Mouse (Mus musculus): ENCODE measurements around the gene Cpxm2. TPM values are rescaled to one million over a fixed set of nuclear protein-coding genes. Genes with fewer than 3 reads are reported as not detected.

Gene Cpxm2
- 0.79 and 2.4 TPM in 2 replicates for polyA plus RNA-seq (2014; fragmentation: Nextera tagmentation; extraction: Ambion mirVana)

DNA sequence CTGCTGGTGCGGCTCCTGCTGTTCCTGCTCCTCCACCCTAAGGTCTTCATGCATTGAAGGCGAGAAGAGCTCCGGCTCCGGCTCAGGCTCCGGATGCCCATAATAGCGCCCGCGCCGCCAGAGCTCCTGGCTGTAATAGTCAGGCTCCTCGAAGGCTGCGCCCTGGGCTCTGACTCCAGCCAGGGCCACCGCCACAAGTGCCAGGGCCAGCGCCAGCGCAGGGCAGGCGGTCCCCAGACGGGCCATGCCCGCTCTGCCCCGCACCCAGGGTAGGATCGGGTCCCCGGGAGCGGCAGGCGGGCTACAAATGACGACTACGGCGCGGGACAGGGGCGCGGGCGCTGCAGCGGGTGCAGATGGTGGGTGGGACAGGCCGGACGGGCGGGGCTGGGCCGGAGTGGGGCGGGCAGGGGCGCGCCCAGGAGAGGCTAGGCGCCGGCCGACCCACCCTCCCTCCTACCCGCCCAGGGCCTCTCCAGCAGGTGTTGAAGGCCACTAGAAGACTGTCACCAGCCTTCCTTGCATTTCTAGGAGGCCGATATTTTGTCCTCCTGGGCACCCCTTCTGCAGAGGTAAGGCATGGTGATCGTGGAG, at the start of gene Cpxm2:
Gene Cpxm2 (minus strand): TSS at position 372 of the 594 bp plus-strand sequence.
- Histone ChIP-seq H3K36me3 (ENCODE audit: control insufficient read depth, insufficient read depth, low read length) (no peaks in the 10 kb centered on the region), H3K9me3 (ENCODE audit: control insufficient read depth, low read length) (no peaks in the 10 kb centered on the region), H3K4me3 (ENCODE audit: low read depth, low read length) (peak within 1 kb of the TSS; percentile 28), H3K27me3 (ENCODE audit: control insufficient read depth, insufficient read depth, low read length) (peaks cover 12% of the 10 kb centered on the region; the same call in 1 of the 2 replicates), H3K4me1 (ENCODE audit: control insufficient read depth, insufficient read depth, low read length) (peaks cover 17% of the 10 kb centered on the region), H3K9ac (replicated peaks; ENCODE audit: low read depth, low read length) (peak within 1 kb of the TSS; percentile 22; the same call in 1 of the 2 replicates), H3K27ac (ENCODE audit: low read depth, low read length) (no peak within 1 kb of the TSS), H3K4me2 (ENCODE audit: low read depth, low read length) (peak within 1 kb of the TSS; percentile 45)
- peak; percentile 38 for ATAC-seq (ENCODE audit: low read depth)
- 3% methylated on average over 42 of the region's 43 CpGs for WGBS

DNA sequence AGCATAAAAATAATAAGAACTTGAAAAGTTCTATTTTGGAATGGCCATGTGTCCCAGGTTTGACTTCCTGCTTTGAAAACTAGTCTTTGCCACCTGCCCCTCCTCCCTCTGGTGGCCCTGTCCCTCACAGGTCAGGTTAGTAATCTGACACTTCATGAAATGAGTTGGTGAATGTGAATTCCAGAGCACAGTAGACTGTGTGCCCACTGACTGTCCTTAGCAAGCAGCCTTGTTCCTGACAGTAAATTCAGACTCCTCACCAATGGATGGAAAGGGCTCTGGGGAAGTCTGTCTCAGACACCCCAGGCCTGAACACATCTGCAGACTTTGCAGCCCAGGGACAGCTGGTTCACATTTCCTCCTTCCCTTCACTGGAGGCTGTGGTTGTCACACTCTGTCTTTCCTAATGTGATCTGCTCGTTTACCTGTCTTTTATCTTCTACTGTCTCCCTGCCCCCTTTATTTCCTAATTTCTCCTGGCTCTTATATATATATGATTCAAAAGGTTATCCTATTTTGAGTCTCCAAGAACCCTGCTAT, 49.6 kb upstream of the Cpxm2 start:
- 43% methylated on average over 1 of the region's 1 CpGs for WGBS

DNA sequence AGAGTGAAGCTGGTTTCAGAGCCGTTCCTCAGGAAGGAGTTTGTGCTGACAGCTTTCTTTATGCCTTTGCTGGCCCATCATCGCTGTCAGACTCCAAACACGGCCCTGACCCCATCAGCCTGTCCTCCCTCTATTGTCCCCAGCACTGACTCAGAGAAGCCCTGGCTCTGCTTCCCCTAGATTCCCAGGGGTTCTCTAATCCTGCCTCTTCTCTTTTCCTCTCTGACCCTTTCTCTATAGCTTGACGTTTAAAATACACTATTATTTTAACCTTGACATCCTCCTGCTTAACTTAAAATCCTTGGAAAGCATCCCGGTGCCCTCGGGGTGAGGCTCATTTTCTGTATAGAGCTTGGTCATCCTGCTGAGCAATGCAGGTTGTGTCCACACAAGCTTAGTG, 45.1 kb upstream of the Cpxm2 start:
- WGBS: 52% methylated on average over 6 of the region's 6 CpGs
- Histone ChIP-seq H3K4me1 (ENCODE audit: control insufficient read depth, insufficient read depth, low read length) (no peaks in the 10 kb centered on the region), H3K27me3 (ENCODE audit: control insufficient read depth, insufficient read depth, low read length) (no peaks in the 10 kb centered on the region), H3K27ac (ENCODE audit: low read depth, low read length) (no peak overlapping the region), H3K4me2 (ENCODE audit: low read depth, low read length) (no peak overlapping the region), H3K4me3 (ENCODE audit: low read depth, low read length) (no peak overlapping the region), H3K36me3 (ENCODE audit: control insufficient read depth, insufficient read depth, low read length) (no peaks in the 10 kb centered on the region), H3K9me3 (ENCODE audit: control insufficient read depth, low read length) (no peaks in the 10 kb centered on the region), H3K9ac (replicated peaks; ENCODE audit: low read depth, low read length) (no peak overlapping the region)
- no peak for ATAC-seq (ENCODE audit: low read depth)

More for the DNA sequence above, 49.6 kb upstream of the Cpxm2 start:
- H3K36me3 ChIP-seq (ENCODE audit: control insufficient read depth, insufficient read depth, low read length): no peaks in the 10 kb centered on the region
- H3K9me3 ChIP-seq (ENCODE audit: control insufficient read depth, low read length): no peaks in the 10 kb centered on the region
- no peaks in the 10 kb centered on the region for H3K27me3 ChIP-seq (ENCODE audit: control insufficient read depth, insufficient read depth, low read length)
- ATAC-seq (ENCODE audit: low read depth): no peak
- H3K4me2 ChIP-seq (ENCODE audit: low read depth, low read length): no peak overlapping the region
- no peak overlapping the region for H3K9ac ChIP-seq (replicated peaks; ENCODE audit: low read depth, low read length)
- H3K4me3 ChIP-seq (ENCODE audit: low read depth, low read length): no peak overlapping the region
- no peak overlapping the region for H3K27ac ChIP-seq (ENCODE audit: low read depth, low read length)
- H3K4me1 ChIP-seq (ENCODE audit: control insufficient read depth, insufficient read depth, low read length): no peaks in the 10 kb centered on the region

GRCm38 (mm10) chr7:132198806-132199205, 44.3 kb upstream of the Cpxm2 start:
- Histone ChIP-seq H3K4me2 (ENCODE audit: low read depth, low read length) (no peak overlapping the region), H3K36me3 (ENCODE audit: control insufficient read depth, insufficient read depth, low read length) (no peaks in the 10 kb centered on the region), H3K9ac (replicated peaks; ENCODE audit: low read depth, low read length) (no peak overlapping the region), H3K27ac (ENCODE audit: low read depth, low read length) (no peak overlapping the region), H3K27me3 (ENCODE audit: control insufficient read depth, insufficient read depth, low read length) (no peaks in the 10 kb centered on the region), H3K4me1 (ENCODE audit: control insufficient read depth, insufficient read depth, low read length) (no peaks in the 10 kb centered on the region), H3K4me3 (ENCODE audit: low read depth, low read length) (no peak overlapping the region), H3K9me3 (ENCODE audit: control insufficient read depth, low read length) (no peaks in the 10 kb centered on the region)
- ATAC-seq (ENCODE audit: low read depth): no peak
- 95% methylated on average over 1 of the region's 1 CpGs for WGBS

DNA sequence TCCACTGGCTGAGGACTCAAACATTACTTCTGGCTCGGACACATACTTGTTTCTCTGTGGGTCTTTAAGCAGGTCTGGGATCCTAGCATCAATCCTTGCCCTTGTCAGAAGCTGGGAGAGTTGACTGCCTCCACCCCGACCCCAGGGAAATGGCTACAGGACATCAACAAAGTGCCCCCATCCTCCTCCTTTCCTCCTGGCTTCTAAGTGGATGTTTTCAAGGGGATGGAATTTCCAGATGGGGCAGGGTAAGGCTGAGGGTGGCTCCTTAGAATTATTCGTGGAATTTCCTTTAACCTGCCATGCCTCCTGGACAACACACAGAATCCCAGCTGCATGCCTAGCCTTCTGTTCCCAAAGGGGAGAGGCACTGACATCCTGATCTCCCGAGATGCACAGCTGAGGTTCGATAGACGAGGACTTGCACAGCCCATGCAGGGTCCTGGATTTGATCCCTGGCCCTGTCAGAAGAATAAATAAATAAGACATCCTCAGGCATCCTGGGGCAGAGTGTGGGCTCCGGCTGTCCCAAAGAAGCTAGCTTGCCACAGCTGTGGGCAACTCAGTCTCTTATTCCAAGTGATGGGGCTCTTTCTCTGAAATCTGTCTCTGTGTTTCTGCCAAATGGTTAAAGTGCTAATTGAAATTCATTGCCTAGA, 43.4 kb upstream of the Cpxm2 start:
- H3K4me2 ChIP-seq (ENCODE audit: low read depth, low read length): no peak overlapping the region
- no peaks in the 10 kb centered on the region for H3K9me3 ChIP-seq (ENCODE audit: control insufficient read depth, low read length)
- WGBS: 57% methylated on average over 7 of the region's 7 CpGs
- no peak overlapping the region for H3K9ac ChIP-seq (replicated peaks; ENCODE audit: low read depth, low read length)
- H3K4me1 ChIP-seq (ENCODE audit: control insufficient read depth, insufficient read depth, low read length): no peaks in the 10 kb centered on the region
- no peak overlapping the region for H3K4me3 ChIP-seq (ENCODE audit: low read depth, low read length)
- no peak overlapping the region for H3K27ac ChIP-seq (ENCODE audit: low read depth, low read length)
- no peak for ATAC-seq (ENCODE audit: low read depth)
- no peaks in the 10 kb centered on the region for H3K27me3 ChIP-seq (ENCODE audit: control insufficient read depth, insufficient read depth, low read length)
- H3K36me3 ChIP-seq (ENCODE audit: control insufficient read depth, insufficient read depth, low read length): no peaks in the 10 kb centered on the region

GRCm38 (mm10) chr7:132196581-132196980, 42.0 kb upstream of the Cpxm2 start:
- Histone ChIP-seq H3K9me3 (ENCODE audit: control insufficient read depth, low read length) (no peaks in the 10 kb centered on the region), H3K4me1 (ENCODE audit: control insufficient read depth, insufficient read depth, low read length) (no peaks in the 10 kb centered on the region), H3K4me3 (ENCODE audit: low read depth, low read length) (no peak overlapping the region), H3K4me2 (ENCODE audit: low read depth, low read length) (no peak overlapping the region), H3K27me3 (ENCODE audit: control insufficient read depth, insufficient read depth, low read length) (no peaks in the 10 kb centered on the region), H3K36me3 (ENCODE audit: control insufficient read depth, insufficient read depth, low read length) (no peaks in the 10 kb centered on the region), H3K27ac (ENCODE audit: low read depth, low read length) (no peak overlapping the region), H3K9ac (replicated peaks; ENCODE audit: low read depth, low read length) (no peak overlapping the region)
- WGBS: 100% methylated on average over 1 of the region's 1 CpGs
- ATAC-seq (ENCODE audit: low read depth): no peak

- H3K27ac ChIP-seq (ENCODE audit: low read depth, low read length): no peak overlapping the region
- H3K4me3 ChIP-seq (ENCODE audit: low read depth, low read length): no peak overlapping the region
- no peaks in the 10 kb centered on the region for H3K27me3 ChIP-seq (ENCODE audit: control insufficient read depth, insufficient read depth, low read length)
- ATAC-seq (ENCODE audit: low read depth): no peak
- WGBS: 89% methylated on average over 2 of the region's 2 CpGs
- no peaks in the 10 kb centered on the region for H3K4me1 ChIP-seq (ENCODE audit: control insufficient read depth, insufficient read depth, low read length)
- no peaks in the 10 kb centered on the region for H3K36me3 ChIP-seq (ENCODE audit: control insufficient read depth, insufficient read depth, low read length)
- H3K4me2 ChIP-seq (ENCODE audit: low read depth, low read length): no peak overlapping the region
- no peaks in the 10 kb centered on the region for H3K9me3 ChIP-seq (ENCODE audit: control insufficient read depth, low read length)
- no peak overlapping the region for H3K9ac ChIP-seq (replicated peaks; ENCODE audit: low read depth, low read length)
These were observed 39.1 kb upstream of the Cpxm2 start for GRCm38 (mm10) chr7:132193606-132194005.

- Histone ChIP-seq H3K4me3 (ENCODE audit: low read depth, low read length) (no peak overlapping the region), H3K27ac (ENCODE audit: low read depth, low read length) (no peak overlapping the region), H3K36me3 (ENCODE audit: control insufficient read depth, insufficient read depth, low read length) (no peaks in the 10 kb centered on the region), H3K9me3 (ENCODE audit: control insufficient read depth, low read length) (no peaks in the 10 kb centered on the region), H3K9ac (replicated peaks; ENCODE audit: low read depth, low read length) (no peak overlapping the region), H3K4me2 (ENCODE audit: low read depth, low read length) (no peak overlapping the region), H3K4me1 (ENCODE audit: control insufficient read depth, insufficient read depth, low read length) (peaks cover 7% of the 10 kb centered on the region; the same call in 1 of the 2 replicates), H3K27me3 (ENCODE audit: control insufficient read depth, insufficient read depth, low read length) (no peaks in the 10 kb centered on the region)
- WGBS: 71% methylated on average over 3 of the region's 3 CpGs
- ATAC-seq (ENCODE audit: low read depth): no peak
These were observed 32.9 kb upstream of the Cpxm2 start for GRCm38 (mm10) chr7:132187456-132187855.

- H3K9ac ChIP-seq (replicated peaks; ENCODE audit: low read depth, low read length): no peak overlapping the region
- no peak overlapping the region for H3K4me3 ChIP-seq (ENCODE audit: low read depth, low read length)
- no peaks in the 10 kb centered on the region for H3K36me3 ChIP-seq (ENCODE audit: control insufficient read depth, insufficient read depth, low read length)
- no peaks in the 10 kb centered on the region for H3K27me3 ChIP-seq (ENCODE audit: control insufficient read depth, insufficient read depth, low read length)
- peak overlapping the region; percentile 52 for H3K27ac ChIP-seq (ENCODE audit: low read depth, low read length)
- WGBS: 22% methylated on average over 5 of the region's 5 CpGs
- H3K9me3 ChIP-seq (ENCODE audit: control insufficient read depth, low read length): no peaks in the 10 kb centered on the region
- H3K4me2 ChIP-seq (ENCODE audit: low read depth, low read length): no peak overlapping the region
- H3K4me1 ChIP-seq (ENCODE audit: control insufficient read depth, insufficient read depth, low read length): peaks cover 7% of the 10 kb centered on the region; the same call in 1 of the 2 replicates
- ATAC-seq (ENCODE audit: low read depth): peak; percentile 63; the same call in 1 of the 2 replicates
These were observed 29.4 kb upstream of the Cpxm2 start for GRCm38 (mm10) chr7:132183892-132184404.
